Mouse (Mus musculus): ENCODE measurements around the gene Fcho2.

- TF ChIP-seq CTCF (IDR thresholded peaks at IDR 0.05; ENCODE audit: borderline replicate concordance, extremely low read depth, insufficient read depth, insufficient read length) = no peak
- TF ChIP-seq POLR2A (IDR thresholded peaks at IDR 0.05; ENCODE audit: borderline replicate concordance, extremely low read depth, insufficient read depth, insufficient read length, poor library complexity, severe bottlenecking) = no peak
Observed at GRCm38 (mm10) chr13:98738213-98738612, 77.0 kb downstream of the Fcho2 start.

Measured in brain, embryonic 14.5 days (tissue).